Mouse (Mus musculus) neural tube, embryonic 13.5 days (tissue): ENCODE data around the gene Rorb. TPM values are rescaled to one million over a fixed set of nuclear protein-coding genes. Genes with fewer than 3 reads are reported as not detected.

Experiments used
- ATAC-seq: fragments of 200-750 bp; cut with Nextera tagmentation; 2 replicates; pipeline ENCODE4 v1.8.0; 2017; ENCODE audit warnings: low read depth, mild to moderate bottlenecking, moderate TSS enrichment, moderate library complexity
- H3K27ac ChIP-seq: fragments of 300-500 bp; sonication (generic); replicated peaks from 2 replicates; pipeline ENCODE4 v1.5.1; 2015; ENCODE audit warnings: moderate library complexity, mild to moderate bottlenecking, inconsistent platforms
- H3K27me3 ChIP-seq: fragments of 300-500 bp; sonication (generic); 2 replicates; pipeline ENCODE4 v1.6.1; 2015; ENCODE audit warnings: mild to moderate bottlenecking, inconsistent platforms
- H3K36me3 ChIP-seq: fragments of 300-500 bp; sonication (generic); 2 replicates; pipeline ENCODE4 v1.6.1; 2015; ENCODE audit warnings: mild to moderate bottlenecking, inconsistent platforms
- H3K4me1 ChIP-seq: fragments of 300-500 bp; sonication (generic); replicated peaks from 2 replicates; pipeline ENCODE4 v1.6.1; 2015; ENCODE audit warnings: inconsistent platforms
- H3K4me2 ChIP-seq: fragments of 300-500 bp; sonication (generic); 2 replicates; pipeline ENCODE4 v1.6.1; 2015; ENCODE audit warnings: inconsistent platforms, mild to moderate bottlenecking, moderate library complexity
- H3K4me3 ChIP-seq: fragments of 300-500 bp; sonication (generic); 2 replicates; pipeline ENCODE4 v1.5.1; 2015; ENCODE audit warnings: mild to moderate bottlenecking, inconsistent platforms
- H3K9ac ChIP-seq: fragments of 300-500 bp; sonication (generic); 2 replicates; pipeline ENCODE4 v1.6.1; 2015; ENCODE audit warnings: moderate library complexity, mild to moderate bottlenecking, inconsistent platforms
- H3K9me3 ChIP-seq: fragments of 300-500 bp; sonication (generic); 2 replicates; pipeline ENCODE4 v1.6.1; 2016; ENCODE audit warnings: inconsistent platforms
- WGBS: fragments of 180-500 bp; shearing (Covaris S2); methylation state at CpG from one replicate; pipeline ENCODE4 v1.1.7; 2015; 5-methylcytosine and 5-hydroxymethylcytosine counted together
- polyA plus RNA-seq: library from polyadenylated mRNA; unstranded; fragments of >200 nt; fragmentation: Nextera tagmentation; extraction: Ambion mirVana; gene quantifications from 2 replicates; pipeline ENCODE4 v1.2.1, GENCODE M21; 2015

Gene Rorb
- polyA plus RNA-seq, 1 experiment from 2014 or later = 8.0 TPM

GRCm38 (mm10) chr19:18905511-18905910 is 205.5 kb downstream of the Rorb start:
- H3K4me2 ChIP-seq = no peak overlapping the region
- WGBS = 66% methylated on average over 3 of the region's 3 CpGs
- no peaks in the 10 kb centered on the region for H3K27me3 ChIP-seq
- H3K36me3 ChIP-seq = no peaks in the 10 kb centered on the region
- no peak overlapping the region for H3K4me3 ChIP-seq
- ATAC-seq = no peak
- peaks cover 17% of the 10 kb centered on the region for H3K4me1 ChIP-seq
- H3K27ac ChIP-seq = no peak overlapping the region
- no peak overlapping the region for H3K9ac ChIP-seq
- H3K9me3 ChIP-seq = no peaks in the 10 kb centered on the region

DNA sequence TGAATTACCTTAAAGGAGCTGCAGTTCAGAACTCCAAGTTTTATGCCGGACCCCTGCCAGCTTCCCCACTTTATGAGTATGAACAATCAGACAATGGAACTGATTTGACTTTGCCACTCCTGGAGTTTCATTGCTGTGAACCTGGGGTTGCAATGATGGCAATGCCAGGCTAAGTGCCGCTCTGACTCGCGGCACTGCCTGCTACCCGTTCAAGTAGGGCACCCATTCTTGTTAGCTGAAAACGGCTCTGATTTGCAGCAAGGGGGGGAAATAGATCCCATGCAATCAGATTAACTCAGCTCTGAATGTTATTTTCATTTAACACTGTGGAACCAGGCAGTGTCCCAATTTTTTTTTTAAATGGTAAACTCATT is 208.3 kb downstream of the Rorb start:
- Histone ChIP-seq H3K4me1 (peaks cover 20% of the 10 kb centered on the region), H3K9ac (no peak overlapping the region), H3K4me3 (0 out of 2 replicates have a peak overlapping the region, but pooled peaks have one; percentile 6), H3K27ac (peak overlapping the region; percentile 23; the same call in 1 of the 2 replicates), H3K36me3 (no peaks in the 10 kb centered on the region), H3K27me3 (no peaks in the 10 kb centered on the region), H3K9me3 (no peaks in the 10 kb centered on the region), H3K4me2 (peak overlapping the region; percentile 45)
- 11% methylated on average over 6 of the region's 6 CpGs for WGBS
- no peak for ATAC-seq

DNA sequence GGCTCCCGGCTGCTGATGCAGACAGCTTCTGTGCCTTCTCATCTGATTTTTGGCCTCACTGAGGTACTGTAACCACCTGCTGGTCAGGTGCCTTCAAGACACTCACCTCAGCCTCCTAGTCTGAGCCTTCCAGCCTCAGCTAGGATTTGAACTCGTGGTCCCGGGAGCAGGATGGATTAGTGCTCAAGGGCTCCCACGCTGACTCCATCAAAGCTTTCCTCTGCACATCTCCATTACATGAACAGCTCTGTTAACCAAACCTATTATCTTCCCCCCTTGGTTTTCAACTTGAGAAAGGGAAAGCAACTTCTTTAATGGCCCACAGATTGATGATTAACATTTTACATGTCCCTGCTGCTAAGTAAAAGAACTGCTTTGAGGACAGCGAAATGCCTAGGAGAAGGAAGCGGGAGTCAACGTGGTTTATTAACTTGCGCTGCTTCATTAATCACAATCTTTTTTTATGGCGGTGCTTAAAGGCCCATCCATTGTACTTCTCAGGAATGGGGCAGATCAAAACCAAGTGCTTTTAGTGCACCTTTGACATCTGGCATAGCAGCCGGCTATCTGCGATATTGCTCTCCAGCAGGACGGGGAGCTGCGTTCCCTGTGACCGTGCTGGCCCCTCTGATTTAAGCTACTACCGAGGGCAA is 208.8 kb downstream of the Rorb start:
- H3K27ac ChIP-seq = peak overlapping the region; percentile 23

GRCm38 (mm10) chr19:18898238-18898637 is 212.8 kb downstream of the Rorb start:
- no peaks in the 10 kb centered on the region for H3K36me3 ChIP-seq
- H3K9ac ChIP-seq = no peak overlapping the region
- H3K27ac ChIP-seq = no peak overlapping the region
- H3K27me3 ChIP-seq = no peaks in the 10 kb centered on the region
- ATAC-seq = no peak
- H3K4me1 ChIP-seq = peaks cover 18% of the 10 kb centered on the region
- H3K9me3 ChIP-seq = no peaks in the 10 kb centered on the region
- no peak overlapping the region for H3K4me3 ChIP-seq
- H3K4me2 ChIP-seq = no peak overlapping the region

More for the DNA sequence above, 208.8 kb downstream of the Rorb start:
- Histone ChIP-seq H3K4me1 (peaks cover 20% of the 10 kb centered on the region), H3K27me3 (no peaks in the 10 kb centered on the region), H3K4me3 (0 out of 2 replicates have a peak overlapping the region, but pooled peaks have one; percentile 6), H3K9ac (no peak overlapping the region), H3K9me3 (no peaks in the 10 kb centered on the region), H3K4me2 (peak overlapping the region; percentile 45), H3K36me3 (no peaks in the 10 kb centered on the region)
- peak; percentile 81 for ATAC-seq
- 16% methylated on average over 15 of the region's 15 CpGs for WGBS

DNA sequence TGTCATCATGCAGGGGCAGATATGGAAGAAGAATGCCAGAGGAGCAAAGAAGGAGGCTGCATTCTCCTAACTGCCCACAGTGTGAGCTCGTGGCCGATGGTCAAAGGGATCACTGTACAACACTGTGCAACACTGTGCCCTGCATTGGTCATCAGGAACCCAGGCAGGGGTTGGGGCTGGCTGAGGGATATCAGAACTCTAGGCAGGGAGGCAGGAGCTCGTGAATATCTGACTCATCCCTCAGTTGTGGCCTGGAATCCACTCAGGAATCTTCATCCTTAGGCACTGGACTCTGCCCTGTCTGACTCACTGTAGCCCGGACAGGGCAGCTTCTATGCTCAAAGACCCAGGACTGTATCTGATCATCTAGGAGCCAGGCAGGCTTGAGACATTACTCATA is 220.8 kb downstream of the Rorb start:
- Histone ChIP-seq H3K4me2 (no peak overlapping the region), H3K36me3 (no peaks in the 10 kb centered on the region), H3K27me3 (no peaks in the 10 kb centered on the region), H3K9me3 (no peaks in the 10 kb centered on the region), H3K4me3 (no peak overlapping the region), H3K4me1 (peaks cover 22% of the 10 kb centered on the region), H3K27ac (peak overlapping the region; percentile 80), H3K9ac (no peak overlapping the region)
- 0 out of 2 replicates have a peak, but pooled peaks have one; percentile 33 for ATAC-seq
- whole genome bisulfite sequencing = 67% methylated on average over 4 of the region's 4 CpGs

GRCm38 (mm10) chr19:18889632-18890031 is 221.4 kb downstream of the Rorb start:
- ATAC-seq = peak; percentile 59
- Histone ChIP-seq H3K4me2 (peak overlapping the region; percentile 63), H3K27me3 (no peaks in the 10 kb centered on the region), H3K4me1 (peaks cover 22% of the 10 kb centered on the region), H3K36me3 (no peaks in the 10 kb centered on the region), H3K9ac (peak overlapping the region; percentile 61; the same call in 1 of the 2 replicates), H3K27ac (peak overlapping the region; percentile 80), H3K9me3 (no peaks in the 10 kb centered on the region), H3K4me3 (peak overlapping the region; percentile 36)
- 73% methylated on average over 1 of the region's 1 CpGs for WGBS

DNA sequence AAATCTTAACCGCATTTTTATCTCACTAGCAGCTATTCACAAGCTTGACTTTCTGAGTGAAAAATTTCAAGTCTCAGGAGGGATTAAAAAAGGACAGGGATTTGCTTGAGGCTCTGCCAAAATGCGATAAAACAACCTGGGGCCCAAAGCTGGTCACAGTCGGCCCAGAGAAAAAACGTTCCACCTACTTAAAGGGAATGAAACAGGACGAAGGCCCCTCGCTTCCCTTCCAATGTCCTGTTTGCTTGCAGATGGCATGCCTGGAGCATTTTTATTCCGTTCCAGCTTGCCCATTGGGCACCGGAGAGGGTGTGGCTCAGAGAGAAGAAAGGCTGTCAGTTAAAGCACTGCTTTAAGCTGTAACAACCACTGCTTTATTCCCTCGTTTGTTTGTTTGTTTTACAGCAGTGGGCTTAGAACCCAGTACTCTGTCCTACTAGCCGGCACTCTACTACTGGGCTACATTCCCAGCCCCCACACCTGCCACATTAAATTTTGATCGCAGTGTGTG is 221.8 kb downstream of the Rorb start:
- no peaks in the 10 kb centered on the region for H3K9me3 ChIP-seq
- peak overlapping the region; percentile 63 for H3K4me2 ChIP-seq
- H3K27me3 ChIP-seq = no peaks in the 10 kb centered on the region
- no peaks in the 10 kb centered on the region for H3K36me3 ChIP-seq
- peak overlapping the region; percentile 80 for H3K27ac ChIP-seq
- ATAC-seq = peak; percentile 86
- peak overlapping the region; percentile 36 for H3K4me3 ChIP-seq
- 5% methylated on average over 11 of the region's 11 CpGs for WGBS
- peak overlapping the region; percentile 61 for H3K9ac ChIP-seq
- H3K4me1 ChIP-seq = peaks cover 22% of the 10 kb centered on the region

GRCm38 (mm10) chr19:18888491-18889116 is 222.4 kb downstream of the Rorb start:
- Histone ChIP-seq H3K4me1 (peaks cover 22% of the 10 kb centered on the region), H3K4me3 (peak overlapping the region; percentile 36), H3K9ac (peak overlapping the region; percentile 61), H3K4me2 (peak overlapping the region; percentile 63), H3K9me3 (no peaks in the 10 kb centered on the region), H3K27me3 (no peaks in the 10 kb centered on the region), H3K27ac (peak overlapping the region; percentile 80), H3K36me3 (no peaks in the 10 kb centered on the region)
- WGBS = 7% methylated on average over 13 of the region's 13 CpGs
- peak; percentile 77 for ATAC-seq

DNA sequence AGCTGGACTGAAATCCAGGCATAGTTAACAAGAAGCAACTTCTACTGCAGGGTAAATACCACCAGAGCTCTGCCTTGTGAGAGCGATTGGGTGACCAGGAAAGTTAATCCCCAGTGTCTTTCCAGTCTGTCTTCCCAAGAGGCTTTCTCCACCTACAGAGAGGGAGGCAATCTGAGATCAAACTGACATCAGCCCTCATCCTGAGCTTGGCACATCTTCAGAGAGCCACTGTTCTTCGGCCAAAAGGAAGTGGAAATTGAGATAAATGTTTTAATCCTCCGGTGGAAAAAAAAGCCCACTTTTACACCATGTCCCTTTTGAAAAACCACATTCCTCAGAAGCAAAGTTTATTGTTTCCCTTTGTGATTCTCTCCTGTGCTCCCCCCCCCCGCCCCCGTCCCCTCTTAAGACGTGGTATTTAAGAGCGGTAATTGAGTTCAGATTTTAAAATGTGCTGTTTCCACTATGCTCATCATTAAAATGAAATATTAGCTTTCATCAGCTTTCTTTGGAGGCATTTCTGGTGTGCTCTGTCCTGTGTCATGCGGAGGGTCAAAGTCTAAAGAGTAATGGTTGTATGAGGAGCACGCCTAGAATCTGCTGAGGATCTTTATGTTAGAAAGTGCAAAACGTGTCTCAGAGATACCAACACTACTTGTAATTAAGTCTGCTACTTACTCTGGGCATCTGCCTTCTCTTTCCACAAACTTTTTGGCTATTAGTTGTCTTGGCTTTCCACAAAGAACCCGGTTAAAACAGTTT is 223.2 kb downstream of the Rorb start:
- no peaks in the 10 kb centered on the region for H3K36me3 ChIP-seq
- H3K27ac ChIP-seq = peak overlapping the region; percentile 75
- WGBS = 25% methylated on average over 11 of the region's 11 CpGs
- H3K4me3 ChIP-seq = no peak overlapping the region
- ATAC-seq = no peak
- H3K27me3 ChIP-seq = no peaks in the 10 kb centered on the region
- H3K4me2 ChIP-seq = peak overlapping the region; percentile 63
- H3K9ac ChIP-seq = no peak overlapping the region
- H3K4me1 ChIP-seq = peaks cover 22% of the 10 kb centered on the region
- H3K9me3 ChIP-seq = no peaks in the 10 kb centered on the region

DNA sequence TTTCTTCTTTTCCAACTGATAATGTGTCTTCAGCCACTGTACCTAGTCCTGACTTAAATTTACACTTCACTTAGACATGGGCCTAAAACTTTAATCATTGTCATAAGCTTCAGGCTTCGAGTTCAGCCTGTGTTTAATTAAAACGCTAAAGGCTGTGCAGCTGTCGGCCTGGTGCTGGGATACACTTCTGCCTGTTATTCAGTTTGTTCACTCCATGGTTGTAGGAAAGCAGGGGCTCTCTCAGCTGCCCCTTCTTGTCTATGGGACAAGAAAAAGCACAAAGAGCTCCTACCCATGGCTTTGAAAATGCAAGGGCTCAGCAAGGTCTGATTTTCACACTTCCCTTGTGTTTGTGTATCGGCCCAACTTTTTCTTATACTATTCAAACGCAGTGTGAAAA is 229.8 kb downstream of the Rorb start:
- Histone ChIP-seq H3K27ac (no peak overlapping the region), H3K27me3 (no peaks in the 10 kb centered on the region), H3K9ac (no peak overlapping the region), H3K4me2 (no peak overlapping the region), H3K4me1 (no peaks in the 10 kb centered on the region), H3K36me3 (no peaks in the 10 kb centered on the region), H3K9me3 (no peaks in the 10 kb centered on the region), H3K4me3 (no peak overlapping the region)
- 40% methylated on average over 5 of the region's 5 CpGs for WGBS
- ATAC-seq = no peak; the same call in 1 of the 2 replicates
